Mouse (Mus musculus) fat pad, adult 2 months (tissue): Measurements from ENCODE around the gene Thsd1.
A peak's percentile ranks its signal among the peaks of the same experiment; 100 is the strongest.
"Not testable (repeated sequence)": the region's sequence is repeated elsewhere in the genome, so short reads cannot be mapped to it uniquely, and the experiment has no call there.

Experiments
- DNase-seq: peaks from one replicate; pipeline ENCODE4 v3.0.0-alpha.2; 2011; ENCODE audit warnings: low read depth, low spot score; ENCODE audit errors: extremely low read depth

The Thsd1 gene

GRCm38 (mm10) chr8:22264292-22264691 is 37.2 kb downstream of the Thsd1 start:
- peak; percentile 67 for DNase-seq

GRCm38 (mm10) chr8:22264787-22265186 is 37.7 kb downstream of the Thsd1 start:
- peak; percentile 81 for DNase-seq

- peak; percentile 95 for DNase-seq
These were observed 38.1 kb downstream of the Thsd1 start for GRCm38 (mm10) chr8:22265194-22265593.

- peak; percentile 82 for DNase-seq
These were observed 39.7 kb downstream of the Thsd1 start for GRCm38 (mm10) chr8:22266809-22267208.

GRCm38 (mm10) chr8:22273142-22273541 is 46.0 kb downstream of the Thsd1 start:
- DNase-seq, result no peak

GRCm38 (mm10) chr8:22274641-22275040 is 47.5 kb downstream of the Thsd1 start:
- peak; percentile 21 for DNase-seq

- DNase-seq, result no peak
These were observed 55.9 kb downstream of the Thsd1 start, which contains the start of gene Tpte for GRCm38 (mm10) chr8:22282999-22283491. Gene Tpte, plus strand, starts transcription at chr8:22283441.

- DNase-seq, result no peak
These were observed 75.2 kb downstream of the Thsd1 start for GRCm38 (mm10) chr8:22302326-22302725.

- DNase-seq, result no peak
These were observed 75.8 kb downstream of the Thsd1 start for GRCm38 (mm10) chr8:22302896-22303306.

- DNase-seq, result not testable (repeated sequence)
These were observed 76.9 kb downstream of the Thsd1 start for GRCm38 (mm10) chr8:22304045-22304444.

GRCm38 (mm10) chr8:22306999-22307398 is 79.9 kb downstream of the Thsd1 start:
- no peak for DNase-seq
